Mouse (Mus musculus) testis, adult 2 months (tissue): Measurements from ENCODE around the gene Nat10. TPM values are rescaled to one million over a fixed set of nuclear protein-coding genes. Genes with fewer than 3 reads are reported as not detected.
A peak's percentile ranks its signal among the peaks of the same experiment; 100 is the strongest.

Experiments
- H3K27ac ChIP-seq: fragments of 200-500 bp; 2 replicates; pipeline ENCODE4 v1.5.1; 2012; ENCODE audit warnings: low read depth, low read length; ENCODE audit not compliant: control insufficient read depth, insufficient read depth
- H3K27me3 ChIP-seq: fragments of 200-500 bp; 2 replicates; pipeline ENCODE4 v1.6.1; 2012; ENCODE audit warnings: mild to moderate bottlenecking, low read length, moderate library complexity; ENCODE audit not compliant: control insufficient read depth, insufficient read depth
- H3K36me3 ChIP-seq: fragments of 200-500 bp; 2 replicates; pipeline ENCODE4 v1.6.1; 2012; ENCODE audit warnings: mild to moderate bottlenecking, low read length; ENCODE audit not compliant: control insufficient read depth, insufficient read depth
- H3K4me1 ChIP-seq: fragments of 200-500 bp; 2 replicates; pipeline ENCODE4 v1.6.1; 2012; ENCODE audit warnings: low read length; ENCODE audit not compliant: control insufficient read depth, insufficient read depth
- H3K4me3 ChIP-seq: fragments of 200-500 bp; 2 replicates; pipeline ENCODE4 v1.5.1; 2012; ENCODE audit warnings: low read depth, mild to moderate bottlenecking, low read length, moderate library complexity, mixed read lengths; ENCODE audit not compliant: control insufficient read depth
- CTCF ChIP-seq: fragments of 200-500 bp; IDR thresholded peaks from 2 replicates; pipeline ENCODE4 v1.5.1; 2012; ENCODE audit warnings: low read depth, mild to moderate bottlenecking, inconsistent platforms, low read length, moderate library complexity; ENCODE audit not compliant: control insufficient read depth, insufficient read depth, insufficient replicate concordance
- POLR2A ChIP-seq: fragments of 200-500 bp; IDR thresholded peaks from 2 replicates; pipeline ENCODE4 v1.6.1; 2012; ENCODE audit warnings: low read depth, mild to moderate bottlenecking, inconsistent platforms, low read length, moderate library complexity; ENCODE audit not compliant: control insufficient read depth
- polyA plus RNA-seq: library from polyadenylated mRNA; depleted of rRNA; stranded (reverse); fragments of >200 nt; gene quantifications from 2 replicates; pipeline ENCODE4 v1.2.3, GENCODE M21; 2012

Gene Nat10
- polyA plus RNA-seq, 1 experiment: 47.3 TPM

DNA sequence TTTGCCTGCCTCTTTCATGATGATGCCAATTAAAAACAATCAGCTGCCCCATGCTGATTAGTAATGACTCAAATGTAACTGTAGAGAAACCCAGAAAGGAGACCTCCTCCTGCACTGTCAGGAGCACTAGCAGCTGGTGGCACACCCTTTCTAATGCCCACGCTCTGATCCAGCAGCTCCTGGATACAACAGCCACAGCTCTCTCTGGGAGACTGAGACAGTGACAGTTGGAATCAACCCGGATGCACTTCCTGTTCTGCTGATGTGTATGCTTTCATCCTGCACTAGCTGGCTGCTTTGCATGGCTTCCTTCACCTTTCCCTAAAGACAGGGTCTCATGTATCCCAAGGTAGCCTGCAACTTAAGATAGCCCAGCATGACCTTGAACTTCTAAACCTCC lies 15.0 kb downstream of the Nat10 start:
- TF ChIP-seq CTCF (no peak), POLR2A (no peak)
- no peak overlapping the region for H3K4me3 ChIP-seq
- H3K27me3 ChIP-seq: no peaks in the 10 kb centered on the region
- no peaks in the 10 kb centered on the region for H3K4me1 ChIP-seq
- no peak overlapping the region for H3K27ac ChIP-seq
- H3K36me3 ChIP-seq: peaks cover 2% of the 10 kb centered on the region

DNA sequence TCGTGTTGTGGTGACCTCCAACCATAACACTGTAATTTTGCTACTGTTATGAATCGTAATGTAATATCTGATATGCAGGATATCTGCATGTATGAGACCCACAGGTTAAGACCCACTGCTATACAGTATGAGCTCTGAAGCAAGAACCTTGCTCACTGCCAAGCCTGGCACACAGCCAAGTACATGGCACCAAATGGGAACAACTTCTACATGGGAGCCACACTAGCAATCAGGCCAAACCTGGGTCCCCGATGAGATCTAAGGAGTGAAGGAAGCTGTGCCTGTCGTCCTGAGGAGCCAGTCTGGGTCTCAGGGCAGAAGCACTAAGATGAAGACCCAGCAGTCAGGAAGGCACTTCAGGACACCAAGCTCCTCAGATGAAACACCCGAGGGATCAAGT lies 15.6 kb downstream of the Nat10 start:
- no peak overlapping the region for H3K4me3 ChIP-seq
- no peaks in the 10 kb centered on the region for H3K4me1 ChIP-seq
- no peak overlapping the region for H3K27ac ChIP-seq
- H3K27me3 ChIP-seq: no peaks in the 10 kb centered on the region
- TF ChIP-seq CTCF: no peak
- no peak for TF ChIP-seq POLR2A
- peaks cover 2% of the 10 kb centered on the region for H3K36me3 ChIP-seq

- H3K27ac ChIP-seq: no peak overlapping the region
These were observed 17.1 kb downstream of the Nat10 start for GRCm38 (mm10) chr2:103743988-103744387.

DNA sequence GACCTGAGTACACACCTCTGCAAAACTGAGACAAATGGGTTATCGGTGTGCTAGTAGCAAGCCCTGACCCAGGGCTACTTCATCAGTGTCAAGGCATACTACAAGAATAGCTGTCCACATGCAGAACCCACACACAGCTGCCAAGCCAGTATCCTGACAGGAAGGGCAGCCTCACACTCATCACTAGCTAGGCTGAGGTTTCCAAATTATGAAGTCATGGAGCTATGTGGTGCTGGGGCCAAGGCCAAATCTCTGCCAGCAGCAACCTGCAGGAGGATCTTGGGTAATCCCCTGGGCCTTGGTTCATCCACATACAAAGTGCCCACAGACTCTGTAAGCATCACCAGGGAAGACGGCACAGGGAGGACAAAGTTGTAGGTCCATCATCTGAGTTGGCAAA lies 17.5 kb downstream of the Nat10 start:
- peaks cover 4% of the 10 kb centered on the region for H3K36me3 ChIP-seq
- H3K4me1 ChIP-seq: no peaks in the 10 kb centered on the region
- TF ChIP-seq CTCF: no peak
- TF ChIP-seq POLR2A: no peak
- no peak overlapping the region for H3K4me3 ChIP-seq
- H3K27me3 ChIP-seq: no peaks in the 10 kb centered on the region
- no peak overlapping the region for H3K27ac ChIP-seq

More at GRCm38 (mm10) chr2:103743988-103744387, 17.1 kb downstream of the Nat10 start:
- no peaks in the 10 kb centered on the region for H3K4me1 ChIP-seq
- no peak overlapping the region for H3K4me3 ChIP-seq
- H3K36me3 ChIP-seq: peaks cover 4% of the 10 kb centered on the region
- H3K27me3 ChIP-seq: no peaks in the 10 kb centered on the region
- TF ChIP-seq CTCF (peak; percentile 63; the same call in 1 of the 2 replicates), POLR2A (no peak)

GRCm38 (mm10) chr2:103742821-103743220 lies 18.2 kb downstream of the Nat10 start:
- TF ChIP-seq POLR2A (no peak), CTCF (no peak)
- no peak overlapping the region for H3K4me3 ChIP-seq
- no peaks in the 10 kb centered on the region for H3K27me3 ChIP-seq
- no peak overlapping the region for H3K27ac ChIP-seq
- H3K36me3 ChIP-seq: peaks cover 4% of the 10 kb centered on the region
- no peaks in the 10 kb centered on the region for H3K4me1 ChIP-seq

- Histone ChIP-seq H3K27ac (no peak overlapping the region), H3K4me1 (no peaks in the 10 kb centered on the region), H3K36me3 (peaks cover 2% of the 10 kb centered on the region), H3K27me3 (no peaks in the 10 kb centered on the region), H3K4me3 (no peak overlapping the region)
- TF ChIP-seq POLR2A (no peak), CTCF (no peak)
These were observed 29.6 kb downstream of the Nat10 start for GRCm38 (mm10) chr2:103731423-103731822.

DNA sequence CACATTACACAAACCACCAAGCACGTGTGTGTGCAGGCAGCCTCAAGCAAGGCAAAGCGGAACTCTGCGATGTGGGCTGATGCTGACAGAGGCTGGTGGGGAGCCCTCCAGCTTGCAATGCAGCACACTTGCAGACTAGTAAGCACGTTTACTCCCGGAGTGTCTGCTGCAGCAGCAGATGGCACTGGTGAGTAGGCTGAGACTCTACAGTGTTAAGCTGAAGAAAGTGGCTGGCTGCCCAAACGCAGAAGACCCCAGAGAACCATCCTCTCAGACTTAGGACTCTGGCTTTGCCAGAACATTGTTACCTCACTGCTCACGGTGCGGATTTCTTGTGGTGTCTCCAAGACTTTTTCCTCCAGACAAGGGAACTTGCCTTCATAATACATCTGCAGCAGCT lies 30.1 kb downstream of the Nat10 start:
- H3K4me3 ChIP-seq: no peak overlapping the region
- H3K27ac ChIP-seq: no peak overlapping the region
- TF ChIP-seq POLR2A (no peak), CTCF (no peak)
- H3K4me1 ChIP-seq: no peaks in the 10 kb centered on the region
- H3K27me3 ChIP-seq: no peaks in the 10 kb centered on the region
- H3K36me3 ChIP-seq: peaks cover 2% of the 10 kb centered on the region
